Mouse (Mus musculus): ENCODE measurements at regions not wholly inside any gene's neighbourhood (a gene's known extent, or its start where the extent isn't known, plus 50 kb on each side); places are given as distances from the start of the nearest gene placed in this dataset.

DNA sequence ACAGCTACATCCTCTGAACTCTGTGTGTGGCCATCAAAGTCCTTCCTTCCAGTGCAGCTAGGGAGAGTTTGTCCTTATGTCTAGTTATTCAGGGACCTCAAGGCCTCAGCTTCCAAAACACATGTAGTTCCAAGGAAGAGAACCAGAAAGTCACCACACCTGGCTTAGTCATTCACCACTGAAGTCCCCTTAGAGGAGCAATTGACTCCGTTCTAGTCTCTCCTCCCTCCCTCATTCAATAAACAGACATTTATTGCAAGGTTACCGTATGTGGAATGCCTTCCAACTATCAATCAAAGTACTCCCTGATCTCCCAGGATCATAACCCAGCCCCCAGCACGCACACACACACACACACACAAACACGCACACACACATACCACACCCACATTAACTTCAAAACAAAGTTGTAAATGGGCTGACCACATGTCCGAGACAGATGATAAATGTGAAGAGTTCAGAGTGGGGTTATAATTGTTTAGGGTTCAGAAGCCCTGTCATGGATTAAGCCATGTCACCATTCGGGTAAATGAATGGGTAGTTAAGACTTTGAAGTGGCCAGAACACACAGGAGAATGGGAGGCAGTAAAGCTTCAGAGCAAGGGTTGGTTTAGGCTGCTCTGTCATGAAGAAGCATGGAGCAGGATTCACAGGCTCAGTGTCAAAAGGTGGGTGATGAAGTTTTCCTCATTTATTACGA lies 141.4 kb downstream of the Irs2 start:
- ATAC-seq = no peak

DNA sequence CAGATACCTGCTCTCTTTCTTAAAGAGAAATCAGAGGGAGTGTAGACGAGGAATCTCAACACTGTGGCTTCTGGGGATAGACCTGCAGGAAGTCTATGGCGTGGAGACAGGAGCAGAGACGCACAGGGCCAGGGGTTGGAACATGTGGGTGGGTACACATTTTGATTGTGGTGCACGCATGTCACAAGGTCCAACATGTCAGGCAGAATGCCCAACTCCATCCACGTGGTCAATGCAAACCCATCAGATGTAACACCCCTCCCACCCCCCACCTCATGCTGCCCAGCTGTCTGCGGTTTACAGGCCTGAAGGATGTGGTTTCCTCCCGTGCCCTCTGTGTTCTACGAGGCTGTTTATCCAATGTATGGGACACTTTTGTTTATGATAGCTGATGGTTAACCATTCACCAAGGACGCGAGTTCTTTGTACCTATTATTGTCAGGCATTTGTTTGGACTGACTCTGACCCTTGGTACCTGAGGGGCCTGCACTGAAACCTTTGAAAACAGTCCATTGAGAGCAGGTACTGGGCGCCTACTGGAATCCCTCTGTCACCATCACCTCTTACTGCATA lies 142.2 kb downstream of the Irs2 start:
- ATAC-seq = no peak

- ATAC-seq = no peak
These were observed 142.8 kb downstream of the Irs2 start for GRCm38 (mm10) chr8:10865415-10865821.

GRCm38 (mm10) chr8:10862442-10862841 lies 145.8 kb downstream of the Irs2 start:
- no peak for ATAC-seq

DNA sequence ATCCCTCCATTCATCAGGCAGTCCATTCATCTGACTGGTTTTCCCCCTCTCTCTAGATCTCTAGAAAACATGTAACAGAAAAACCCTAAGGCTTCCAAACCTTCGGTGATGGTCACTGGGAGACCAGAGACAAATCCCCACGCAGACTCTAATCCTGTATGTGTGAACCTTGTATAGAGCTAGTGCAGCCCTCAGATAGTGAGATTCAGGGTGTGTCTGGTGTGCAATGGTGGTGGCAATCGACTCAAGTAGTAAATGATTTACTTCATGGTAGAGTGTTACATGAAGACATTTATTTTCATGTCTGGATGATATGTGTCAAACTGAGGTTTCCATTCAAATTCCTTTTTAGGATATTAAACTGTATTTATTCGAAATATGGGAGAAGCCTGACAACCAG lies 147.4 kb downstream of the Irs2 start:
- no peak for ATAC-seq

DNA sequence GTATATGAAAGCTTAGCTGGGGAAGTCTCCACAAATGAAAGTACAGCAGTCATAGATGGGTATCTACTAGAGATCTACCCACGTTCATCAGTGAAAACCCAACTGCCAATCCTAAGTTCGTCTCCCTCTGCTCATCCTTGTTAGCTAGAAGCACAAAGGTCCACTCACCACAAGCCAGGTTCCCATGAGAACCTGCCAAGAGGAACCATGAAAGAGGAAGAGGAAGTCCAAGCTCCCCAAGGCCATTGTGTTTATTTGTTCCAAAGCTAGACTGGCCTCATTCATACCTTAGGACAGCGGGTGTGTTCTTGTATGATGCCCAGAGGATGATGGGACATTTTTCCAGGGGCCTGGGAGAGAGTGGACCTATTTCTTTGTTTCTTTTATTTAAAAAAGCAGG lies 150.4 kb downstream of the Irs2 start:
- no peak for ATAC-seq

DNA sequence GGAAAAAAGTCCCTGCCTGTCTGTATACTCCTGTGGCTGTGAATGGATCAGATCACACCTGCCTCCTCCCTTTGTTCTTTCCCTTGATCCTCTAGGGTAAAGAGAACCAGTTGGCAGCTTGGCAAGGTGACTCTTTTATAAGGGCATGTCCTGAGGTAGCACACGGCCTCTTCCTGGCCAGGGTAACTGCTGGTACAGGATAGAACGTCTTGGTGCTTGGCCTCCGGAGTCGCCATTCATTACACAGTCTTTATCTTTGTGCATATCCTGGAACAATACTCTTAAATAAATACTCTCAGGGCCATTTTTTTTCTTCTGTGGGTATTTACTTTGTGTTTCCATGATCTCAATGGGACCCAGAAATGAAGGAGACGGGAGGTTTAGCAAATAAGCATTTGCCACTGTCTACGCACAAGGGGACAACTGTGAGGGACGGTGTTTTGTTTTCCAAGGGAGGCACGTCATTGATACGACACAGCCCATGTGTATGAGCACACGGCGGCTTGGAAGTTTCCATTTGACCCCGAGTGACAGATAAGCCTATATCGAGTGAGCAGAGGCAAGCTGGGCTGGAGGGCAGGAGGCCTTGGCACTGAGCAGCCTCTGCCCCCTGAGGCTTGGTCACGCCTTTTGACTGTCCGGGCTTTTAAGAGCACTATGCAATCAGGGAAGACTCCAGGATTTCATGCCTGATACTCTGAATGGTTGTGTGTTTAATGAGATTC lies 151.1 kb downstream of the Irs2 start:
- no peak for ATAC-seq

DNA sequence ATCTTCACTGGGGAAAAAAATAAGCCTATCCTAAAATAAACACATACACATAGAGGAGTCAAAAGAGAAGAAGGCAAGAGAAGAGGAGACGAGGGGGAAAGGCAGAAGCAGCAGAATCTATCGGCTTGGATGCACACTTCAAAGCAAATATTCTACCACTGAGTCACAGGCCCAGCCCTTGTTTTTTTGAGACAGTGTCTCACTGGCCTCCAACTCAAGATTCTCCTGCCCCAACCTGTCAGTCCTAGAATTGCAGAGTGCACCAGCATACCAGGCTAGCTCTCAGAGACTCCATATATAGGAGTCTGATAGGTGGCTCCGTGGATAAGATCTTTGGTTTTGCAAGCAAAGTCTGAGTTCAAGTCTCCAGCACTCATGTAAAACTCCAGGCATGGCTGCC lies 152.6 kb downstream of the Irs2 start:
- ATAC-seq = no peak

DNA sequence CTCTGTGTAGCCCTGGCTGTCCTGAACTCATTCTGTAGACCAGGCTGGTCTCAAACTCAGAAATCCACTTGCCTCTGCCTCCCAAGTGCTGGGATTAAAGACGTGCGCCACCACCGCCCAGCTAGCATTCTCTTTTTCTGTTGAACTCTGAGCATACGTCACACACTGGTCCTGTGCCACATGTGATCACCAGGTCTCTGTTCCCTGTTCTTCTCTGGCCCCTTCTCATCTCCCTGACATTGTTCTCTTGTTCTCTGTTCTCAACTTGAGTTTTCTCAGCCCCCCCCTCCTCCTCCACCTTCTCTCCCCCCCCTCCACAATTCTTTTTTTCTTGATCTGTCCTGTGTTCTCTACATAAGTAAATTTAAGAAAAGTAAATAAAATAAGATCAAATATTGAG lies 153.1 kb downstream of the Irs2 start:
- no peak for ATAC-seq

- ATAC-seq = no peak
These were observed 153.7 kb downstream of the Irs2 start for GRCm38 (mm10) chr8:10854600-10854999.

- no peak for ATAC-seq
These were observed 154.4 kb downstream of the Irs2 start for GRCm38 (mm10) chr8:10853901-10854300.

GRCm38 (mm10) chr8:10849916-10850315 lies 158.3 kb downstream of the Irs2 start:
- no peak for ATAC-seq

DNA sequence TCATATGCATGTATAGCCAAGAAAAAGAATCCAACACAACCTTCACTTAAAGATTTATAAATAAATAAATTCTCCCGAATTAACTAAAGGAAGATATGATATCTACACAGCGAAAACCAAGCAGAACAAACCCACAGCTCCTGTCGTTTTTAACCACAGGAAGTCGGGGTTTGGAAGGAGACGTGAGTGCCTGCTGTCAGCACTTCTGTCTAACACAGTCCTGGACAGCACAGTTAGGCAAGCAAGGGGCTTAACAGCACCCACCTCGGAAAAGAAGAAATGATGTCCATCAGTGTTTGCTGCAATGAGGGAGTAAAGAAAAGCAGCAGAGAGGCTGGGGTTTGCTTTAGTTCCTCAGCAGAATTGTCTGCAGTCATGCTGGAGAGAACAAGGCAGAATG lies 162.7 kb downstream of the Irs2 start:
- ATAC-seq = no peak

GRCm38 (mm10) chr8:10840853-10841531 lies 167.3 kb downstream of the Irs2 start:
- ATAC-seq = no peak

DNA sequence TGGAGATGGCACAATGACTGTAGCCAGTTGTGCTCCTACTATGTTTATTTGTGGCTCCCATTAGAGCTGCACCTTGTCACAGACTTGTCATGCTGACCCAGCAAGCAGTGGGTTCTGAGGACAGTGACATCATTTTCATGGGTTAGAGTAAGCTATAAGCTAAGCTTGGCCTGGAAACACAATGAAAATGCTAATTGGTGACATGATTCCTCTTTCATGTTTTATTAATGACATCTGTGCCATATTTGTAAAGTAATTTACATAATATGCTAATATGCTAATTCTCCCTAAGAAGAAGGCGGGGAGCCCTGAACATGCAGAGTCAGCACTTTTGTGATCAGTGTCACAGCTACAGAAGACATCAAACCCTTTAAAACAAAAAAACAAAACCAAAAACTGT lies 168.2 kb downstream of the Irs2 start:
- no peak for ATAC-seq

DNA sequence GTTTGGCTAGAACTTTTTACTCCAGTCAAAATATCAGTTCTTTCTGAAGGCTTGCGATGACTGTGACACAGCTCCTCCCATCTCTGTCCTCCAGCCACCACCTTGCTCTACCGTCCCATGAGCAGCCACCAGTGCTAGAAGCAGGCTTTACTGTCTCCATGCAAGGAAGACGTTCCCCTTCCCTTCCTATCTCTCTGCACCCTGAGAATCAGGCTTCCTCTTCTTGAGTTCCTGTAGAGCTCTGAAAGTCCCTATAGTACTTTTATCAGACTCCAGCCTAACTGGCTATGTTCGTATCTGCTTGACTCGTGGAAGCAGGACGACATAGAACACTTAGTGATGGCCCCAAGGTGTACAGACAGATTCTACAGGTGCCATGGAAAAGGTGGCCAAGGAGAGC lies 173.2 kb downstream of the Irs2 start:
- no peak for ATAC-seq

GRCm38 (mm10) chr8:10831864-10832263 lies 176.4 kb downstream of the Irs2 start:
- no peak for ATAC-seq

GRCm38 (mm10) chr8:10831277-10831676 lies 177.0 kb downstream of the Irs2 start:
- ATAC-seq = no peak

DNA sequence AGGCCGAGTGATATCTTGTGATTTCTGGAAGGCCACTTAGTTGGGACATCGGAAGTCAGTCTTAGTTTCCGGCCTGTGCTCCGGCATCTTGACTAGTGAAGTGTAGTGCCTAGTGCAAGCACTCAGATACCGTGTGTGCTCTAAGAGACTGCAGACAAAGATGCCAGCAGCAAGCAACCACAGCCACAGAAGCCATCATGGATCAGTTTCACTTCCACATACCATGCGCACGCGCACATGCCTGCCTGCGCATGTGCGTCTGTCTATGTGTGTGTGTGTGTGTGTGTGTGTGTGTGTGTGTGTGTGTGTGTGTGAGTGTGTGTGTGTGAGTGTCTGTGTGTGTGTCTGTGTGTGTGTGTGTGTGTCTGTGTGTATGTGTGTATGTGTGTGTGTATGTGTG lies 177.4 kb downstream of the Irs2 start:
- no peak for ATAC-seq

- no peak for ATAC-seq
These were observed 179.7 kb downstream of the Irs2 start for GRCm38 (mm10) chr8:10828580-10828979.

GRCm38 (mm10) chr8:10827560-10827959 lies 180.7 kb downstream of the Irs2 start:
- no peak for ATAC-seq

- no peak for ATAC-seq
These were observed 182.3 kb downstream of the Irs2 start for GRCm38 (mm10) chr8:10825981-10826380.

GRCm38 (mm10) chr8:10825192-10825926 lies 182.9 kb downstream of the Irs2 start:
- ATAC-seq = no peak

All from activated CD4-positive, CD25-positive, alpha-beta regulatory T cell, adult 4 months (primary cell).